Mouse (Mus musculus) lung, postnatal 0 days (tissue): ENCODE data around the gene Mblac2. TPM values are rescaled to one million over a fixed set of nuclear protein-coding genes. Genes with fewer than 3 reads are reported as not detected.

Source experiments
- ATAC-seq: fragments of 200-750 bp; cut with Nextera tagmentation; 2 replicates; pipeline ENCODE4 v1.8.0; 2017; ENCODE audit warnings: moderate library complexity
- DNase-seq: peaks from one replicate; pipeline ENCODE4 v3.0.0-alpha.2; 2016; ENCODE audit warnings: low spot score
- H3K27ac ChIP-seq: fragments of 300-500 bp; sonication (generic); 2 replicates; pipeline ENCODE4 v1.5.1; 2014; ENCODE audit warnings: antibody characterized with exemption, mild to moderate bottlenecking, low read length, mixed read lengths
- H3K27me3 ChIP-seq: fragments of 300-500 bp; sonication (generic); replicated peaks from 2 replicates; pipeline ENCODE4 v1.6.1; 2014; ENCODE audit warnings: low read length, mixed read lengths; ENCODE audit not compliant: insufficient read depth
- H3K36me3 ChIP-seq: fragments of 300-500 bp; sonication (generic); 2 replicates; pipeline ENCODE4 v1.6.1; 2014; ENCODE audit warnings: low read length, mixed read lengths; ENCODE audit not compliant: insufficient read depth
- H3K4me1 ChIP-seq: fragments of 300-500 bp; sonication (generic); 2 replicates; pipeline ENCODE4 v1.6.1; 2014; ENCODE audit warnings: antibody characterized with exemption, low read depth, low read length, mixed read lengths; ENCODE audit not compliant: insufficient read depth
- H3K4me2 ChIP-seq: fragments of 300-500 bp; sonication (generic); replicated peaks from 2 replicates; pipeline ENCODE4 v1.6.1; 2014; ENCODE audit warnings: low read depth, mild to moderate bottlenecking, low read length, moderate library complexity, mixed read lengths
- H3K4me3 ChIP-seq: fragments of 300-500 bp; sonication (generic); 2 replicates; pipeline ENCODE4 v1.5.1; 2014; ENCODE audit warnings: low read depth, low read length
- H3K9ac ChIP-seq: fragments of 300-500 bp; sonication (generic); replicated peaks from 2 replicates; pipeline ENCODE4 v1.6.1; 2014; ENCODE audit warnings: low read depth, mild to moderate bottlenecking
- H3K9me3 ChIP-seq: fragments of 300-500 bp; sonication (generic); 2 replicates; pipeline ENCODE4 v1.6.1; 2016; ENCODE audit warnings: low read length, mixed read lengths
- CTCF ChIP-seq: IDR thresholded peaks from 2 replicates; pipeline ENCODE4 v1.5.1; 2016; ENCODE audit warnings: antibody characterized with exemption, mild to moderate bottlenecking
- EP300 ChIP-seq: IDR thresholded peaks from 2 replicates; pipeline ENCODE4 v1.6.1; 2016; ENCODE audit warnings: antibody characterized with exemption, mild to moderate bottlenecking, control low read depth
- WGBS: fragments of 180-500 bp; shearing (Covaris S2); extraction: QIAGEN DNeasy Blood & Tissue Kit; methylation state at CpG from one replicate; pipeline ENCODE4 v1.1.7; 2014; 5-methylcytosine and 5-hydroxymethylcytosine counted together
- polyA plus RNA-seq: library from polyadenylated mRNA; unstranded; fragments of >200 nt; fragmentation: Nextera tagmentation; extraction: Ambion mirVana; gene quantifications from 2 replicates; pipeline ENCODE4 v1.2.1, GENCODE M21; 2015

The Mblac2 gene
- polyA plus RNA-seq, 1 experiment from 2014 or later, result 6.5 TPM

DNA sequence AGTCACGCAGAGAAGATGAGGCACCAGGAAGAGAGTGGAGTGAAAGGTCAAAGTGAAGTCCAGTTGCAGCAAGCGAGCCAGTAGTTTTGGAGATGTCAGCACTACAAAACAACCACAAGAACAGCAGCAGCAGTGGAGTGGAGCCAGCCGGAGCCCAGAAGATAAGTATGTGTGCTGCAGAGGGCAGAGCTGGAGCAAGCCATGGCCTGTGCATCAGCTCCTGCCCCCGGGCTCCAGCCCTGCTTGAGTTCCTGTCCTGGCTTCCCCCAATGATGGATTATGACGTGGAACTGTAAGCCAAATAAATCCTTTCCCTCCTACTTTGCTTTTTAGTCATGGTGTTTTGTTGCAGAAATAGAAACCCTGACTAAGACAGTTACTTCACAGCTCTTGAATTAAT is 26.9 kb upstream of the Mblac2 start:
- TF ChIP-seq CTCF (no peak), EP300 (no peak)
- Histone ChIP-seq H3K9me3 (no peaks in the 10 kb centered on the region), H3K27ac (no peak overlapping the region), H3K4me3 (no peak overlapping the region), H3K9ac (no peak overlapping the region), H3K36me3 (no peaks in the 10 kb centered on the region), H3K4me1 (no peaks in the 10 kb centered on the region), H3K4me2 (no peak overlapping the region), H3K27me3 (no peaks in the 10 kb centered on the region)
- ATAC-seq, result no peak
- 72% methylated on average over 5 of the region's 5 CpGs for WGBS
- no peak for DNase-seq

DNA sequence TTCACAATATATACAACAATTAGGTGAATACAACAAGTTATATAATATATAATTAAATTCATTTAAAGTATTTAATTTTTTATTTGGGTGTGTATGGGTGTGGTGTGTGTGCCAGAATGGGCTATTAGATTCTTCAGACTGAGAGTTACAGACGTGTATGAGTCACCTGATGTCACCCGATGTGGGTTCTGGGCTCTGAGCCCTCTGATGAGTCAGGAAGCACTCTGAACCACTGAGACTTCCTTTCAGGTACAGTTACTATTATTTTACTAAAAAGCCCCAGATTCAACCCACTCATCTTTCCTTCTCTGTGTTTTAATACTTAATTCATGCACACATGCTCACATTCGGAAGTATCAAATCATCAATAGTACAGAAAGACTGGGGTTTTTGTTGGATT is 26.3 kb upstream of the Mblac2 start:
- DNase-seq (no peak), ATAC-seq (no peak)
- no peaks in the 10 kb centered on the region for H3K4me1 ChIP-seq
- WGBS, result 94% methylated on average over 3 of the region's 3 CpGs
- no peaks in the 10 kb centered on the region for H3K27me3 ChIP-seq
- H3K36me3 ChIP-seq, result no peaks in the 10 kb centered on the region
- H3K4me3 ChIP-seq, result no peak overlapping the region
- no peak for TF ChIP-seq CTCF
- no peak for TF ChIP-seq EP300
- no peak overlapping the region for H3K9ac ChIP-seq
- no peak overlapping the region for H3K27ac ChIP-seq
- no peak overlapping the region for H3K4me2 ChIP-seq
- no peaks in the 10 kb centered on the region for H3K9me3 ChIP-seq

DNA sequence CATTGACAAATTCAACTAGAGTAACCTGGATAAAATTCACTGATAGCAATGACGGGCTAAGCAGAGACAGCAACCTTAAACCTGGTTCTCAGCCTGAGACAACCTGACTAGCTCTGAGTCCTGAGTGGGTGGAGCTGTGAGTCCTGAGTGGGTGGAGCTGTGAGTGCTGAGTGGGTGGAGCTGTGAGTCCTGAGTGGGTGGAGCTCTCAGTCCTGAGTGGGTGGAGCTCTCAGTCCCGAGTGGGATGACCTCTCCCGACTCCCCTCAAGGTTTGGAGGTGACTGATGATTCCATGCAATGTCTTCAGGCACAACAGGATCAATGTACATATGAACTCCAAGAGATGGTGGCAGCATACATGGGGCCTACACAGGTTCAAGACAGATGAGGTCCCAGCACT is 21.6 kb upstream of the Mblac2 start:
- TF ChIP-seq EP300 (no peak), CTCF (no peak)
- WGBS, result 91% methylated on average over 3 of the region's 3 CpGs
- Histone ChIP-seq H3K4me1 (no peaks in the 10 kb centered on the region), H3K4me2 (no peak overlapping the region), H3K9ac (no peak overlapping the region), H3K27ac (no peak overlapping the region), H3K27me3 (no peaks in the 10 kb centered on the region), H3K4me3 (no peak overlapping the region), H3K9me3 (no peaks in the 10 kb centered on the region), H3K36me3 (no peaks in the 10 kb centered on the region)
- ATAC-seq (no peak), DNase-seq (no peak)

DNA sequence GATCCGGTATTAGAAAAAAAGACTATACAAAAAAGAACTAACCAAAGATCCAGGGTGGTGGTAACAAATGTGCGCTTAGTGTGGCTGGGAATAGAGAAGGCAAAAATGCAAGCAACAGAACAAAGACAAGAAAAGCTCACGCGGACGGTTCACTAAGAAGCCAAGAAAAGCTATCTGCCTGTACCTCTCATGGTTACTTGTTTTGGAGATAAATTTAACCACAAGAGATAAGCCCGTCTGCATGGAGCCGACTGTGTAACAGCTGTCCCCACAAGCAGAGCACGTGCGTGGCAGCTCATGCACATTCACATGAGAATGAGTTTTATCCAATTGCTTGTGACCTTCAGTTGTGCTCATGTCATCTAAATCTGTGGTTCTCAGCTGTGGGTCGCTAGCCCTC is 20.7 kb upstream of the Mblac2 start:
- Histone ChIP-seq H3K27me3 (no peaks in the 10 kb centered on the region), H3K4me2 (no peak overlapping the region), H3K27ac (no peak overlapping the region), H3K9me3 (no peaks in the 10 kb centered on the region), H3K36me3 (no peaks in the 10 kb centered on the region), H3K9ac (no peak overlapping the region), H3K4me1 (no peaks in the 10 kb centered on the region), H3K4me3 (no peak overlapping the region)
- ATAC-seq, result no peak
- no peak for DNase-seq
- 50% methylated on average over 10 of the region's 10 CpGs for WGBS
- no peak for TF ChIP-seq EP300
- TF ChIP-seq CTCF, result no peak

DNA sequence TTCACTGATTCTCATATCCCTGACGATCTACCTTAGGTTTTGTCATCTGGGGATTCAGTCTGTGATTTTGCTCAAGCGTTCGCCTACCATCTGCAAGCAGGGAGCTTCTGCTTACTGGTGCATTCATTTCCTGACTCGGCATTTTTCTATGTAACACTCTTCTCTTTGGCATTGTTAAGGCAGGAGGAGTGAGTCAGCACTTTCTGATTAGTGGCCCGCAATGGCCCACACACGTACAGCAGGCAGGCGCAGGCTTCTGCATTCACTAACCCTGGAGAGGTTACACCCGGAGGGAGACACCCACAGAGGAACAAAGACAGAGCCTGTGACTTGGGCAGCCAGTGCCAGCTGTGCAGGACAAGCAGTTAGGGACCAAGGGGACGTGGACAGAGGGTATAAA is 19.5 kb upstream of the Mblac2 start:
- H3K4me2 ChIP-seq, result no peak overlapping the region
- no peaks in the 10 kb centered on the region for H3K27me3 ChIP-seq
- no peak overlapping the region for H3K27ac ChIP-seq
- H3K9me3 ChIP-seq, result no peaks in the 10 kb centered on the region
- TF ChIP-seq CTCF (no peak), EP300 (no peak)
- DNase-seq (peak; percentile 27), ATAC-seq (no peak)
- H3K36me3 ChIP-seq, result no peaks in the 10 kb centered on the region
- no peaks in the 10 kb centered on the region for H3K4me1 ChIP-seq
- H3K4me3 ChIP-seq, result no peak overlapping the region
- 71% methylated on average over 9 of the region's 9 CpGs for WGBS
- no peak overlapping the region for H3K9ac ChIP-seq

DNA sequence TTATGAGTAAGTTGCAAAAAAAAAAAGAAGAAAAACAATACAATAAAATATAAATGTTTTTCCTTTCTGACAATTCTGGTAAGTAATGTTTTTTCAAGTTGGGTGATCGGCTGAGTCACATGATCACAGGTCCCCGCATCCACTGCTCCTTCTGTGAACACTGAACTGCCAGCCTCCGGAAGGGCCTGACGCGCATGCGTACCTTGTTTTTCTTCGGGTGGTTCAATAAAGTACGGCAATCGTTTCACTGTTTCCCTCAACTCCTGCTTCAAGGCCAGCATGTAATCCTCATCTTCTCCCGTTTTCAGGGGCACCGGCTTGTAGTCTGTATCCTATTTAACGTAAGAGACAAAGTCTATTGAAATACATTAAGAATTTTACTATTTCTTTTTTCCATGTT is 16.7 kb upstream of the Mblac2 start:
- Histone ChIP-seq H3K36me3 (no peaks in the 10 kb centered on the region), H3K27me3 (no peaks in the 10 kb centered on the region), H3K9me3 (no peaks in the 10 kb centered on the region), H3K9ac (no peak overlapping the region), H3K4me2 (no peak overlapping the region), H3K27ac (no peak overlapping the region), H3K4me1 (no peaks in the 10 kb centered on the region), H3K4me3 (no peak overlapping the region)
- DNase-seq (no peak), ATAC-seq (no peak)
- 94% methylated on average over 12 of the region's 12 CpGs for WGBS
- no peak for TF ChIP-seq EP300
- no peak for TF ChIP-seq CTCF

DNA sequence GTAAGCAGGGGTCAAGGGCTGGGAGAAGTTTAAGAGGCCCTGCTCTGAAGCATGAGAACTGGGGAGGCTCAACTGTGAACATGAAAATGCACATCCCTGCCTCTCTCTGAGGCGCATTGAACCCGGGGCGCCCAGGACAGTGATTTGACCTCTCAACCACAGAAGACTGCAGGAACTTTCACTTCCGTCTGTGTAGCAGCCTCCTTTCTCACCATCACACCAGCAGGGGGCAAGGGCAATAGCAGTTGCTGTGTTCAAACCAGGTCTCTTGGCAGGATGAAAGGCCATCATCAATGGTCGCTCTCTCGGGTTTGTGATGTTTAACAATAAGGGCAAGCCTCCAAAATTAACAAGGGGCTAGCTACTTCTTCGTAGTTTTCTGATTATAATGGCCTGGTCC is 8.0 kb upstream of the Mblac2 start:
- Histone ChIP-seq H3K36me3 (no peaks in the 10 kb centered on the region), H3K4me2 (no peak overlapping the region), H3K27ac (no peak overlapping the region), H3K27me3 (no peaks in the 10 kb centered on the region), H3K4me1 (no peaks in the 10 kb centered on the region), H3K9me3 (no peaks in the 10 kb centered on the region), H3K4me3 (no peak overlapping the region), H3K9ac (no peak overlapping the region)
- 81% methylated on average over 7 of the region's 7 CpGs for WGBS
- DNase-seq (no peak), ATAC-seq (no peak)
- no peak for TF ChIP-seq EP300
- no peak for TF ChIP-seq CTCF
